Mouse (Mus musculus) frontal cortex, adult 2 months (tissue): ENCODE measurements at regions not wholly inside any gene's neighbourhood (a gene's known extent, or its start where the extent isn't known, plus 50 kb on each side); places are given as distances from the start of the nearest gene placed in this dataset.

Source experiments
- DNase-seq, 2 experiments: peaks; one replicate each; pipeline ENCODE4 v3.0.0; 2022; ENCODE audit warnings: low spot score in 1 of 2; ENCODE audit errors: extremely low spot score in 1 of 2

DNA sequence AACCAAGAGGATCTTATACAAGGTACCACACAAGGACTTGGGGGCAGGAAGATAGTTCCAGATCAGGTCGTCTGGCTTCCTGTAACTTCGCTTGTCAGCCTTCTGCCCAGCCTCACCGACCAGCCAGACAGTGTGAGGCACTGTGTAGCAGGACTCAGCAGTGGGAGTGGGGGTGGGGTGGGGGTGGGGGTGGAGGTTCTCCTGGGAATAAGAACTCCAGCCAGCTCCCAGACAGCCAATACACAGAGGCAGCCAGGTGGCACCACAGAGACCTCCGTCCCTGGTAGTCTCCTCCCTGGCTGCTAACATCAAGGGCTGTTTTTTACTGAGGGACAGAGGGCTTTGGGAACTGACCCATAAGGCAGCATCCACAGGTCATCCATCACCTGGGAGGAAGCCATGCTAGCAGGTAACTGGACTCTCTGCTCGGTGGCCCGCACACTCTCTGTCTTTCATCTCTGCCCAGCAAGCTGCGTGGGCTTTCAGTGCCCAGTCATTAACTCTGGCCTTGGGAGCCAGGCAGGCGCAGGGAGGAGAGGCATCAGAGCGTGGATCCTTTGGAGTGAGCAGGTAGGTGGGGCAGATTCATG is 60.3 kb upstream of the Wnt4 start:
- DNase-seq = no peak

DNA sequence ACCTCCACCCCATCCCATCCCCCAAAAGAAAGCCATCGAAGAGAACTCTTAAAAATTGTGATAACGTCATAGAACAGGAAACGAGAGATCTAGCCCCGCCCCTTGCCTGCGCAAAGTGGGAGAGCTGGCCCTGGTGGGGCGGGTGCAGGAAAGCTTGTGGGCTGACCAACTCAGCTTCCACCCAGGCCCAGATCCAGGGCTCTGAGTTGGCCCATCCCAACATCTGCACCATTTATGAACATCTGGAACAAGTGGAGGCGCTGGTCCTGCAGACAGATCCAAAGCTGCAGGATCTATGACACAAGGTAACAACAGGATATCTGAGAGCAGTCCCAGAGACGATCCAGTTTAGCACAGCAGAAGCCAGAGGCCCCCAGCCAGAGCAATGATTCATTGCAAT is 62.7 kb upstream of the Wnt4 start:
- DNase-seq = no peak

DNA sequence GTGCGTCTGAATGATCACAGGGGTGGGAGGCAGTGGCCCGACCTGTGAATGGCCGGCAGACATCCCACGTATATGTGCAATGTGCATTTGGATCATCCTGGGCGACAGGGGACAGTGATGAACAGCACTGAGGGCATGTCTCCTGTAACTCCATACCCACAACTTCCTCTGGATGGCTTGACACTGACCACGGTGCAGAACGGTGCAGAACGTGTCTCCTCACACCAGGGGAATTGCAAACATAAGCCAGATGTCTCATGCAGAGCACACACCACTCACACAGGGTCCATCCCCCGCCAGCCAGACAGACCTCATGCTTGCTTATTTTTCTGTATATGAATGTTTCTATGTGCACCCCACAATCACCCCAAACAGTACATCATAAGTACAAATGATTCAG is 64.4 kb upstream of the Wnt4 start:
- DNase-seq = no peak

DNA sequence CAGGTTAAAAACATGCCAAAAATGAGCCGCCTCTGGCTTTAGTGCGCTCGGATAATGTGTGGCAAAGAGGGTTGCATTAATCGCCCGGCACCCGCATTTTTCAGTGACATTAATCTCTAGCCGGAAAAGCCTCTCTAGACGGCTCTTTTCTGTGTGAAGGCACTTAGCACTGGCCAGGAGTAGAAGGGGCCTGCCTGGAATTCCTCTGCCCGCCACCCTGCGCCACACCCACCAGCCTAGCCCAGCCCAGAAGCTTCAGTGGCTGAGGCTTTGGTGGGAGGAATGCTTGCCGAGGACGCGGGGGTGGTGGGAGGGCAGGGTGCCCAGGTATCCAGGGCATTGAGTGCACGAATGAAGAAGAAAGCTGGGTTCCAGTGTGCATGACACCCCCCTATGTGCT is 65.2 kb upstream of the Wnt4 start:
- no peak for DNase-seq

DNA sequence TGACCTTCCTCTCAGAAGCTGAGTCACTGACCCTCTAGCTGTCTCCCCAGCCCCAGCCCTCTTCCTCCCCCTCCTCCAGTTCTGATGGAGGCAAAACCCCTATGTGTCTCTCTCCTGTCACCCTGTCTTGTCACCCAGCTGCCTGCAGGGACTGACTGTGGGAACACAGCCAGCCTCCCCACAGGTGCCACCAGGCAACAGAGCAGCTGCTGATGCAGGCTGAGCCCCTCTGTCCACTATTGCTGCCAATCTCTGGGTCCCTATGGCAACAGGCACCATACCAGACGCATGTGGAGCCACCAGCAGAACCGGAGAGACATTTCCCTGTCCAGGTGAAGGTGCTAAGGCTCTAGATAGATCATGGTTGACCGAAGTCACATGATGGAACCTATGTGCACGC is 66.0 kb upstream of the Wnt4 start:
- DNase-seq = no peak

DNA sequence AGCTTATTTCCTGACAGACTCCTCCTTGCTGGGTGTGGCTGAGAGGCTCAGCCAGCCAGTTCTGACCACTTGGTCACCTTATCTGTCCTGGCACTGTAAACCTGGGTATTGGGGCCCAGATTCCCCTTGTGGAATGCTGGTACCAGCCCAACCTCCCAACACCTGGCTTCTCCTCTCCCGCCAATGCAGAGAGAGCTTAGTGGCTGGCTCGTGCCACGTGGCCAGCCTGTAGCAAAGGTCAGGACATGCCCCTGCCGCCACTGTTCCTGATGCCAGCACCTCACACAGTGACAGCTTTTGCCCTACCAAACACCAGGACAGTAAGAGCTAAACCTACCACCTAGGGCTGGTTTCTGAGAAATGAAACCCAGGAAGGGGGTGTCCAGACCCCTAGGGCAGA is 66.8 kb upstream of the Wnt4 start:
- no peak for DNase-seq

DNA sequence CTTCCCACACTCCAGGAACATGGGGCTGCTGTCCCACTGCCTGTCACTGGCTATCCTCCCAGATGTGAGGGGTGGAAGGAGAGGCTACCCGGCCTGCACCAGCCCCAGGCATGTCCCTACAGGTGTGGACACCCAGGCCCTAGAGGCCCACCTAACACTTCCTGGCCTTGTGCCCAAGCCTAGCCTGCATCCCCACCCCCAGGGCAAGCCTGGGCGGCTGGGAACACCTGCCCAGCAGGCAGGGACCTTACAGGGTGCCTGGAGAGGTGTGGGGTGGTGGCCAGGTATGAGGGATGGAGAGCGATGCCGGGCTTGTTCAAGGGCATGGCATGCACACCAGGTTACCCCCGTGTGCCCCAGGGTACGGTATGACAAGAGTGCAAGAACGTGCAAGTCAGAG is 76.3 kb upstream of the Wnt4 start:
- DNase-seq = no peak

DNA sequence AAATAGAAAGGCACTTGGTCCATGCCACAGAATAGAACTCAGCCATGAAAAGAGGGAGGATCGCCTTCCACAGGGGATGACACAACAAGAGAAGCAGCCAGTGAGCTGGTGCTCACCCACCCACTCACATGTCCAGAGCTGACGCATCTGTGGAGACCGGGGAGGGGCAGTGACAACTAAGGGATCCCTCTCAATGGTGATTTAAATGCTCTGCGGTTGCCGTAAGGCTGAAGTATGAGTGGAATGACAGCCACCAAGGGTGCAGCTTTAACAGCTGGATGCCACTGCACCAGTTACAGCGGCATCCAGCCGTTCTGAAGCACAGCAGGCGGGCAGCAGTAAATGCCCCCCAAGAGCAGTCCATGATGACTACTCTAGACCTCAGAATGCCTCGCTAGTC is 76.9 kb upstream of the Wnt4 start:
- DNase-seq = peak in 1 of 2 experiments; percentile 34

DNA sequence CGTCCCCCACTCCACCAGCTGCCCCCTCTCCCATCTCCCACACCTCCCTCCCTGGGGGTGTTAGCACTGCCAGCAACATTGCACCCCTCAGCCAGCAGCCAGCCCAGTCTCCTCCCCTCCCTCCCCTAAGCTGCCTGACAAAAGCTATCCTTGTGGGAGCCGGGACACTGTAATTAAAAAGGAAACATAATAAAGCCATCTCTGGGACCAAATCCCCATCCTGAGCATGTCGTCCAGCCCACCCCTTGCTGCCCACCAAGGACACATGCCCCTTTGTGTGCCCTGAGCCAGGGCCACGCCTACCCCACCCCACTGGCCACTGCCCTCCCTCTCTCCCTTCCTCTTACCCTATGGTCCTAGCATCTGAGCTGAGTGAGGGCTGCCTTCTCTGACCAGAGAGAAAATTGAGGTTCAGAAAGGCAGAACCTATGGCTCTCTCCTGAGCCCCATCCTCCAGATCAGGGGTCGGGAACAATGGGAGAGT is 80.8 kb upstream of the Wnt4 start:
- no peak for DNase-seq

DNA sequence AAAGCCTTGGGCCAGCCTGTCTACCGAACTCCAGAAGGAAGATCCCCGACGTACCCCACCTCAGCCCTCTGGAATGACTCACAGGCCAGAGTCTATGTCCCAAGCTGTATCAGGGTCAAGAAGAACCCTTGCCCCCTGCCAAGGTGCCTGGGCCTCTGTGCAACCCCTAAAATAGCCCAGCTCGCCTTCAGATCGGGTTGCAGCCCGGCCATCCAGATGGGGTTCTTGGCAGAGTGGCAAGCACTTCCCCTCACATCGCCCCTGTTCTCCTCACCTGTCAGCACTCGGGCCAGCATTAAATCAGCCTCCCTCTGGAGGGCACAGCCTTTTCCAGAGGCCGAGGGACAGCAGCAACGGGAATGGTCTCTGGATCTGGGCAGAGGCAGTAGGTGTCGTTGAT is 83.2 kb upstream of the Wnt4 start:
- DNase-seq = no peak

DNA sequence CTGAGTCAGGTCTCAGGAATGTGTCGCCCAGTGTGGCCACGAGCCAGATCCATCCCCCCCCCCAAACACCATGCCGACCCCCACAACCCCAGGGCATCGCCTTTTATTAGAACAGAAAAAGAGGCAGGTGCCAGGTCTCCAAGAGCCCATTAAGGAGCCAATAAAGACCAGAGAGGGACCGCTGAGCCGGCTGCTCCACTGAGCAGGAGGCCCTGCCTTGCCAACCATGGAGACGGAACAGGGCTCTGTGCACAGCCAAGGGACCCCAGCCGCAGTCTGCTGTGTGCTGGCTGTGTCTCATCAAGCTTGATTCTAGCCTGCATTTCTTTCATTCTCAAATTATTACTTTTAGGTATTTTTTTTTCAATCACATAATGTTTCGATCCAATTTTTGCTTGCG is 86.7 kb upstream of the Wnt4 start:
- DNase-seq = no peak

DNA sequence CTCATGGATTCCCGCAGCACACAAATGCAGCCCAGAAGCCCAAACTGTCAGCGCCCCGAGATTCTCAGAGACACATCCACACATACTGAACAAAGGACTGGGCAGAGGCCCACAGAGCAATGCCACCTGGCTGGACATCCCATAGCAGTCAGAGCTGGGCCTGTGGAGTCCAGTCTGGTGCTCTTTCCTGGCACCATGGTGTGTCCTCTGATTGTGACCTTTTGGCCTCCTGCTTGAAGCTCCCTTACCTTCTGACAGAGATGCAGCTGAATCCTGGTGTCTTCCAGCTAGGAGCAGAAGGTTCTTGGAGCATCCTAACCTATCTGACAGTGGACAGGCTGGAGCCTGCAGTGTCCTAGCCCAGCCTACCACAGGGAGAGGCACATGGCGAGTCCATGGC is 87.5 kb upstream of the Wnt4 start:
- no peak for DNase-seq

DNA sequence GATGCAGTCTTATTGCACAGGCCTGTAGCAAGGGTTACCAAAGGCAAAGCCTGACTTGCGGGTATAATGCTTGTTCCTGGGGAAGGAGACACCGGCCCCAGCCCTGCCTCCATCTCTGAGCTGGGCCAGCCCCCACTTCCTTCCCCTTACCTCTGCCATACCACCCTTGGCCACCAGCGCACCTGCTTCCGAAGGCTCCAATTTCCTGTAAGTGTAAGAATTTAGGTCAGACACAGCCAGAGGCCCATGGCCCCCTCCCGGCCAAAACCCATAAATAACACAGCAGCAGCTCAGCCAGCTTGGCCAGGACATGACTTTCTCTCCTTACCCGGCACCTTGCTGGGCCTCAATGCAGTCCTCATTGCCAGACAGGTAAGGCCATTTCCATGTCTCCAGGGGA is 88.2 kb upstream of the Wnt4 start:
- DNase-seq = no peak

DNA sequence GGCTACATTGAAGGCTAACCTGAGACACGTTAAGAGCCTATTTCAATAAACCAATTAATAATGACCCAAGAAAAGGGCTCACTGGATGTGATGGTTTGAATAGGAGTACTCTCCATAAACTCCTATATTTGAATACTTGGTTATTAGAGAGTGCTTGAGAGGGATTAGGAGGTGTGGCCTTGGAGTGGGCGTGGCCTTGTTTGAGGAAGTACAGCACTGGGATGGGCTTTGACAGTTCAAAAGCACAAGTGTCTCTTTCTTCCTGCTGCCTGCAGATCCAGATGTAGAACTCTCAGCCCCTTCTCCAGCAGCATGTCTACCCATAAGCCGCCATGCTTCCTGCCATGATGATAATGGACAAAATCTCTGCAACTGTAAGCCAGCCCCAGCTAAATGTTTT is 89.7 kb upstream of the Wnt4 start:
- DNase-seq = no peak

DNA sequence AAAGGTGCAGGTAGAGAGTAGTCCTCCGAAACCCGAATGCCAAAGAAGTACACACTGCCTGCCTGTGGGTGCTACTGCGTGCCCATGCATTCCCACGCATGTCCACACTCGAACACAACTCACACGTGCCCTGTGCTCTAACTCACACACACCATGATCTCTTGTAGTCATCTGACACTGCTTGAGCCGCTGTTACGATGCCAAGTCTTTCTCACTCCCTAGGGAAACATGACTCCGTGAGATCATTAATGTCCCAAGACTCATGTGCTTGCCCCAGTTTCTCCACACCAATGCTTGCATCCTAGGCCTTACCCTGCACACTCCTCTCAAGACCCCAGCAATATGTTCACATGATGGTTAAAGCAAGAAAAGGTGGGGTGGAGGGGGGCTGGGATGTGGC is 90.2 kb upstream of the Wnt4 start:
- DNase-seq = no peak

DNA sequence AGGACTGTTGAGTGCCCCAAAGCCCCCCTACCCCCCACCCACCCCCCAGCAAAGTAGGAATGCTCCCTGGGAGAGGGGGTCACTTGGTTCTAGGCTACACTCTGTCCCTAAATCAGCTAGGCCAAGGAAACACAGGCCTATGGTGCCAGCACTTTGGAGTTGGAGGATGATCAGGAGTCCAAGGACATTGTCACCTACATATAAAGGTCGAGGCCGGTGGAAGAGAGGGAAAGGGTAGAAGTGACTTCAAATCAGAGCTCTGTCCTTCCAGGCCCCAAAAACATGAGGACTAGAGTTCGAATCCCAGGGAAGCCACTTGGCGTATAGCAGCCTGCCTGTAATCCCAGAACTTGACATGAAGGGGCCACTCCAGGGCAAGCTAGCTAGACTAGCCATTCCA is 92.3 kb upstream of the Wnt4 start:
- no peak for DNase-seq

DNA sequence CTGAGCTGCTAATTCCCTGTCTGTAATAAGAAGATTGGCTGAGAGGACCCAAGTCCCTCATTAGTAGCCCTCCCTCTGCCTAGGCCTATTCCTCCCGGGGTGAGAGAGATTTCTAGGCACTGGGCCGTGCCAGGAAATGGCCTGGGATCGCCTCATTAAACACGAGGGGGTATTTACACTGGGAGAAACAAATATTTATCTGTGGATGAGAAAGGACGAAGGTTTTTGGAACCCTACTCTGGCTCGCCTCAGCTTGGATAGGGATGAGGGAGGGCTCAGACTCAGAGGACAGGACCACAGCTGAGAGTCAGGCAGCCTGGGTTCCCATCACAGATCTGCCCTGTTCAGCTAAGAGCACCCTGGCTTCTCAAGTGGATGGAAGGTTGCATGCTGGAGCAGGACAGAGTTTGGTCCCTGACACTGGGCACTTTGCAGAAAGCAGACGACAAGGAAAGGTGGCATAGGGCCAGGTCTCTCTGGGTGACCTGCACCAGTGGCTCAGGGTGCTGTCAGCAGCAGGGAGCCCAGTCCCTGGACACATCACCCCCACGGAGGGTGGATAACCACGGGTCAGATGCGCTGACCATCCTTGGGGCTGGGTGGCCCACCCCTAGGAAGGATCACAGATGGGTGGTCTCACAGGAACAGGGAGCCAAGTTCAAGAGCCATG is 94.0 kb upstream of the Wnt4 start:
- DNase-seq = no peak

DNA sequence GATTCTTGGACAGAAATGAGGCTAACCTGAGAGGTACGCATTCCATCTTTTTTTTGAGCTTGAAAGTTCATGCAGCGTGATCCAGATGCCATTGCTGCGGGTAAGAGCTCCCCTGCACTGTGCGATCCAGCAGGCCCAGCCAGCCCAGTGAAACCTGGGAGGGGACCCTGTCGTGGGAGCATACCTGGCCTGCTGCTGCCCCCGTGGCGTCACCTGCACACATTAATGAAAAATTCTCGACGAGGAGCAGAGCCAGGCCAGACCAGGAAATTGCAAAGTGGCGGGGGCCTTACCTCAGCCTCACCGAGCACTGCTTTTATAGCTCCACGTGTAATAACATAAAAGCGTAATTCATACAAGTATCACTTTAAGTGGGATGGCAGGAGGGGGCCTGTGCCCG is 94.7 kb upstream of the Wnt4 start:
- DNase-seq = no peak

DNA sequence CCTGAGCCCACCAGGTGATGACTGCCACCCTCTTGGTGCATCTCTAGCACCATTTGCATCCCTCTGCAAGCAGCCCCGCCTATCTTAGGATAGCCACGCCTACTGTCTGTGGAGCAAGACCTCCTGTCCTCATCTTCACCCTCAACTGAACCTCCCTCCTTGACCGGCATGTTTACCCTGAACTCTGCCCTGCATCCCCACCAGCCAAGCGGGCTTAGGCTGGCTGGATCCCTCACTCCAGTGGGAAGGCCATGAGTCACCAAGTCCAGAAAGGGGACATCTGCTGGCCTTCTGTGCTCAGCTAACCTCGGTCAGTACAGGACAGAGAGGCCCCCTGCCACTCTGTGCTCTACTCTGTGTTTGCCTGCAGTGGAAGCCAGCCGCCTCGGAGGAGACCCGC is 96.0 kb upstream of the Wnt4 start:
- DNase-seq = no peak

DNA sequence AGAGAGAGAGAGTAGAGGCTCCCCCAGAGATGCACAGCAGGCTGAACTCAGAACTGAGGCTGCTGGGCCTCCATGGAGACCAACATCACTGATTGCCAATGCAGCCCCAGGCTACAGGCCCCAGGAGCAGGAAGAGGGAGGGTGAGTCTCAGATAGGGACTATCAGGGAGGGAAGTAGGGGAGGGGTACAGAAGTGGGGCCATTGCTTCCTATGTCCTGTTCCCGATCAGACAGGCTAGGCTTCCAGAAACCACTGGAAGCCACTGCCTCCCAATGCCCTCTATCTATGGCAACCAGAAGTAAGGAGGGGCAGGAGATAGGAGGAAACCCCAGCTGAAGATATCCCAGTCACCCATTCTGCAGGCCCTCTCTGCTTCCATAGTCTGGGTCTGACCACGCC is 97.2 kb upstream of the Wnt4 start:
- DNase-seq = no peak

DNA sequence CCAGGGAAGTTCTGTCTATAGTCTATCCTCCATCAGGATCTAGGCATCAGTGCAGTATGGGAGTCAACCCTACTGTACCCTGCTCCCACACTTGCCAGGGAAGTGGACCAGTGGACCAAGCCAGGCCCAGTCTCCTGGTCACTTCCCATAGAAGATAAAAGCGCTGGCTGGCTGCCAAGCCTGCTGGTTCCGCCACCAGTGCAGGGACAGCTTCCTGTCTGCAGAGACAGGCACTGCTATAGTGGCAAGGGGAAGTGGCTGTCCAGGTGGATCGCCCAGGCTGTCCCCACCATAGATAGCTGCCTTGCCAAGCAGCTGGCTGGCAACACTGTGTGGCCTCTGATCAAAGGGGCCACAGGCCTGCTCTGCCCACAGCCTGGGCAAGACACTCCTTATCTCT is 98.5 kb upstream of the Wnt4 start:
- DNase-seq = peak in 1 of 2 experiments; percentile 31

DNA sequence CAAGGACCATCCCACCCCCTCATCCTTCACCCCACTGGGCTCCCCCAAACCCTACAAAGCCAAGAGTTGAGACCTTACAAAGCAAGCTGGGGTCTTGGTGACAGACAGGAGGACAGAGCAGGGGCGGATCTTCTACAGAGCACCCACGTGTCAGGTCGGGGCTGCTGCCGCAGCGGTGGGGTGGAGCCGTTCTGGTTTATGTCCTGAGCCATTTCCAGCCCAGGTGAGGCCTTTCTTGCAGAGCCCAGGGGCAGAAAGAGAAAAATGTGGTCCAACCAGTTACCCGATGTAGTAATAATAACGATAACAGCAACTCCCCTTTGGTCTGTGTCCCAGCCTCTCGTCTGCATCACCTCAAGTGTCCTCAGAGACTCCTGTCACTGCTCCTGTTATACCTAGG is 112.4 kb upstream of the Wnt4 start:
- DNase-seq = no peak

DNA sequence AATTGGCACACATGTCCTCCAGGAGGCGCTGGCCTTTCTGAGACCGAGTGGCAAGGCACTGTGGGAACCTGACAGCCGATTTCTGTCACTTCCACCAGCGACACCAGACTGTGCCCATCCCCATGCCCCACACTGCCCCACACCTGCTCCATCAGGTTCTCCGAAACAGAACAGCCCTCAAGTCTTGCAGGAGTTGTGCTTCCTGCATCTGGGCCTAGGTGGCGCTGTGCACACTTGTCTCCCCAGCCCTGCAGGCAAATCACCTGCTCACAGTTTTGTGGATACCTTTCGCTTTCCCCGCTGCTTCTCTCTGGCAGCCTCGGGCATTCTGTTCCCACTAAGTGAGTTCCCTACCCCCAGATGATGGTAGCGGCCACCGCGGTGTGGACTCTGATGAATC is 112.9 kb upstream of the Wnt4 start:
- peak; percentile 48 to 93 for DNase-seq
